Mouse (Mus musculus) CD4-positive helper T cell, adult 2 months (primary cell): ENCODE results near the gene Gpr25.

ENCODE experiments used
- DNase-seq: peaks from one replicate; pipeline ENCODE4 v3.0.0-alpha.2; 2012; ENCODE audit warnings: low read depth, missing footprints, low spot score

Gene Gpr25

DNA sequence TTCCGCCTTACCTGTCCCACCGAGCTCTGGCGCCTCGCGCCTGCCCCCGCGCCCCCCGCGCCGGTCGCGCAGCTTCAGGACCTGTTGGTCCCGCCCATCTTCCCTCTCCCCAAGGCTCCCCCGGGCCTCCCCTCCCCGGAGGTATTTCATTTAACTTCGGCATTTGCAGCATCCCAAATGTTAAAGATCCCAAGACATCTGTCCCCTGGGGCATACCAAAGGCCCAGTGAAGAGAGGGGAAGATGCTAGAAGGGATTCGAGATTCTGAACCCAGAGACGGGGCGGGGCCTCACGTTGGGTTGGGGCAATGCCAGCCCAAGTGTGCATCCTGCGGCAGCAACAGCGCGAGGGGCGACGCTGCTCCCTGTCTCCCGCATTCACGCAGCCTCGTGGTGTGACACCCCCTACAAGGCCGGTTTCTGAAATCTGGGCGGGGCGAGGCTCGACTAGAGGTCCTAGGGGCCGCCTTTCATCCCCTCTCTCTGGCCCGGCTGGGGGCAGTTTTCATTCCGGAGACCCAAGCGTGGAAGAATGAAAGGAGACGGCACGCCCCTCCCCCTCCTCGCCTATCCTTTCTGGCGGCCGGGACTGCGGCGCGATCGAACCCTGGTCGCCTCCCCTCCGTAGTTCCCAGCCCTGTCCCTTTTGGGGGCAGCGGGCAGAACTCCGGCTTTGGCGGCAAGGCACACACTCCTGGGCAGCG is 26.6 kb downstream of the Gpr25 start, which contains the start of gene Inava:
Gene Inava, minus strand, starts transcription at position 373 of the 703 bp plus-strand sequence.
- DNase-seq = peak; percentile 58

DNA sequence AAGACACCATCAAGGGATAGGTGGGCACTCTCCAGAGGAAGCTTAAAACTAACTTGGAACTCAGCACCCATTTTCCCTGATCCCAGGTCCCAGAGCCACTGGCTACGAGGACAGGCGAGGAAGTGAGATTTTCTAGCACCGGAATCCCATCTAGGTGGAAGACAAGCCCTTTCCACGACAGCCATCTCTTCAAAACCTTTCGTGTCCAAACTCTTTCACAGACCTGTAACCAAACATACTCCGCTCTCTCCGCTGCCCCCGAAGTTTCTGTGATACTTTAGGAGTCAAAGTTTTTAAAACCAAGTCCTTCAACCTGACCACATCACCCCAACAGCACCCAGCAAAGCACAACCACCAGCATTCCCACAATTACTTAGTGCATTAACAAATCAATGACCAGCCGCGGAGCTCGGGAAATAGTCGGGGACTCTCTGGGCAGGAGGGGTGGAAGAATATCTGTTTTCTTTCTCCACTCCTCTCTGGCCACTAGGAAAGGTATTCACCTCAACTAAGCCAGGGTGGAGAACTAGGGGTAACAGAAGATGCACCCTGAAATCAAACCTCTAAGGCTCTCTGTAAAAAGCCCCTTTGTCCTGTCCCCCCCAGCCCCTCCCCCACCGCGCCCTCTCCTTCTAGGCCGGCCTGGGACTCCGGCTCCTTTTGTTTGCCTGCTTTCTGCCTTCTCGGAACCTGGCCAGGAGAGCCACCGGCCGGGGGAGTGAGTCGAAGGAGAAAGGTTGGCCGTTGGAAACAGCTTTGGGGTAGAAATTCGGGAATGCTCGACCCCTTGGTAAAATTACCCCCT is 27.5 kb downstream of the Gpr25 start:
- DNase-seq = no peak

DNA sequence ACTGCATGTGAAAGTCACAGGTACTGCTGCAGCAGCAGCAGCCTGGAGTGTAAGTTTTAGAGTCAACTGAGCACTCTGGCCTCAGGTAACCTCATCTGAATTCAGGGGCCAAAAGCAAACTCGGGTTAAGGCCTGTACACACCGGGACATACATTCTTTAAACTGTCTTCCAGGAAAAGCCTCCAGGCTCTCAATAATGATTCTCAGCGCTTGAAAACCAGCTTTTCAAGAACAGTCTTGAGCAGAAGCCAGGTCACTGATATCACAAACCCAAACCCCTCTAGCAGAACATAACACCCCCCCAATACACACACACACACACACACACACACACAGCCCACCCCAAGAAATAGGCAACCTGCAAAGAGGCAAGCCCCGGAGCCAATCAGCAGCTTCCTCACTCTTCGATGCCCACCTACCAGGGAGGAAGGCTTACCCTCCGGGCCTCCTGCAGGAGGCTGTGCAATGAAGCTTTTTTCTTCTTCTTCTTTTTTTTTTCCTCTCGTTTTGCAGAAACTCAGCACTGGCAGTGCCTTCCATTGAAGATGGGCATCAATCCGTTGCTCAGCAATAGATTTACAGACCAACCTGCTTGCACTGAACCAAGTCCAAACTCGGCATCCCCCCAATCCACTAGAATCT is 28.3 kb downstream of the Gpr25 start:
- no peak for DNase-seq

DNA sequence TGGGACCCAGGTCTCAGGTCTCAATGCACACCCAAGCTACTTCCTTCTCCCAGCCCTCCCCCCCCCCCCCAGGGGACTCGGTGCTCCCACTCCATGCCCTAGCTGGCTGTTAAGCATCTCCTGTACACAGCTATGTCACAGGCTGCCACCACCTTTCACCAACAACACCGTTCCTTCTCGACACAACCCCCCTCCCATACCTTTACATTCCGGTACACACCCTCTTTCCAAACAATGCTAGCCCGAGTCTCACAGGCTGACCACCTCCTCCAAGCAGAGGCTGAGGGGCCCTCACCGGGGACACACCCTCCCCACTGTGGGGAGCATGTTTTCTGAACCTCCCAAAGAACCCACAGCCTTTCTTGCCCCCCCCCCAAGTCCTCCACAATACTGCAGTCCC is 29.1 kb downstream of the Gpr25 start:
- DNase-seq = no peak

DNA sequence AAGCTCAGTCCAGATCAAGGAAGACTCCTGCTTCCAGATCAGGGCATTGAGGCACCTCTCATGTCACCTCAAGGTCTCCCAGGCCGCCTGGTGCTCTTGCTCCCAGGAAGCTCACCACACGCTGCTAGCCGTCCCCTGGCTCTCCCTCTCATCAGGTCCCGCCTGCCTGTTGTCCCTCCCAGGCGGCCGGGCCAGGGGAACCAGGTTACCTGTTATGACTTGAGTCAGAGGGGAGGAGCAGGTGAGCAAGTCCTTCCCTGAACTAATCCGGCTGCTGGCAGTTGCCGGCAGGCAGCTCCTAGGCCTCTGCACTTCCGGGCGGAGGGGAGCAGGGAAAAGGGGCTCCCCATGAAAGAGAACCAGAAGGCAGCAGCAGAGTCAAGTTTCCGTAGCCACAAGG is 30.5 kb downstream of the Gpr25 start:
- DNase-seq = no peak

DNA sequence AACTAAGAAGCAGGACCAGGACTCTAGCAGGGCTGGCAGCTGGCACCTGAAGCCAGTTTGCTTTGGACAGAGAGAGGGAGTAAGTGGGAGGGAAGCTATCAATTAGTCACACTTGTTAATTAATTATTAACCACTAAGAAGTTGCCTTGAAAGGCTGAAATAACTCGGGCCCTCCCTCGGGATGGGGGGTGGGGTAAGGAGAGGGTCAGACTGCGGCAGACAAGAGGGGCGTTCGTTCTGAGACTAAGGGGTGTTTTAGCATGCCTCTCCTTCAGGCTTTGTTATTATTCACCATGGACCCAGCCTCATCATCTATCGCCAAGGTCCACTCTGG is 31.7 kb downstream of the Gpr25 start:
- DNase-seq = no peak

DNA sequence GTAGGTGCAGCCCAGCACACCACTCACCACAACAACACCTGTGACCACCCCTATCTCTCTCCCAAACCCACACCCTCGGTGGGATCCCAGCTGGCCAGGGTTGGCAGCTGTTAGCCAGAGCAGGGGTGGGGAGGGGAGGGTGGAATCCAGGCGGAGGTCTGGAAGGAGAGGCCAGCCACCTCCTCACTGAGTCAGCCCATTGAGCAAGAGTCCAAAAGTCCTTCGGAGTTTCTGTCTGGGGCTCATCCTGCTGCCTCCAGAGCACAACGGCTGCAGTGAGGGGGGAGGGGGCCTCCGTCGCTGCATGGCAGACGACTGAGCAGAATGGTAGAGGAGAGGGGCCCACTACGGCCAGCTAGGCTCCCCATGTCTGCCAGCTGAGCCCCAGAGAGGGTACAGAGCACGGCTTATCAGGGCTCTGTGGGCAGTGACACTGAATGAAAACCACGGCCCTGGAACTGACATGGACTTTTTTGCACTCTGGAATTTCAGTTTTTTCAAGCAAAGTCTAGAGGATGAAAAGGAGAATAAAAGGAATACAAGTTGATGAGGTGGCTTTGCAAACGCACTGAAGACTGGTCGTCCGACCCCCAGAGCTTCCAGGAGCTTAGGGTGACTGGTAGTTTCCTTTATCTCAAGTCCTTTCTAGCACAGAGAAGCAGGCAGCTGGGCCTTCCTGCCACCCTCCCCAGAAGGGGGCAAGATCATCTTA is 32.2 kb downstream of the Gpr25 start:
- no peak for DNase-seq

DNA sequence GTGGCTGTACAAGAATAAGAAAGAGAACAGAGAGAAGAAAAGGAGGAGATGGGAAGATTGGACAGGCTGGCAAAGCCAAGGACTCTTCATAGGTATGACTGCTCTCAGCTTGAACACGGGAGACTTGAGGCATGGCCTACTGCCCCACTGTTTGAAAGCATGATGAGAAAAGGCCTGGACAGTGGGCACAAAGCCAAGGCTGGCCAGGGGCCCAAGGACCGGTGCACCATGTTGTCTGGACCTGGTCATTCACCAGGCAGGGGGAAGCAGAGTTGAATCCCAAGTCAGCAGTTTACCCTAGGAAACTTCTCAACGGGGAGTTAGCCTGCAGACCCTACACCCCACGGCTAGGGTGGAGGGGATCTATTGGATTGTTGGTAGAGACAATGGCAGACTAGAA is 32.8 kb downstream of the Gpr25 start:
- no peak for DNase-seq

DNA sequence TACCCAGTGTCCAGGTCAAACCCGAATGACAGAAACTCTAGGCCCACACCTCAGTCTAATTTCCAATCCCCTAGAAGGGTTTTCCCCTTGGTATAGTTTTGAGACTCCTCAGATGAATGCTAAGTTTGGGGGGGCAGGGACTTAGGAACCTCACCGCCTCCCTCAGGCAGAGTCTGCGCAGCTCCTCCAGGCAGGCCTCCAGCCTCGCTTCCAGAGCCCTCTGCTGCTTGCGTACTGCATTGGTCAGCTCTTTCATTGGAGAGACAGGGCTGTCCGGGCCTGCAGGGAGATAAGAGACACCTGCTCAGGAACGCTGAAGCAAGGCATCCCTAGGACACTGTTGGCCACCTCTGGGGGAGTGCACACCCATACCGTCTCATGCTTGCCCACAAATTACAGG is 34.0 kb downstream of the Gpr25 start:
- no peak for DNase-seq

DNA sequence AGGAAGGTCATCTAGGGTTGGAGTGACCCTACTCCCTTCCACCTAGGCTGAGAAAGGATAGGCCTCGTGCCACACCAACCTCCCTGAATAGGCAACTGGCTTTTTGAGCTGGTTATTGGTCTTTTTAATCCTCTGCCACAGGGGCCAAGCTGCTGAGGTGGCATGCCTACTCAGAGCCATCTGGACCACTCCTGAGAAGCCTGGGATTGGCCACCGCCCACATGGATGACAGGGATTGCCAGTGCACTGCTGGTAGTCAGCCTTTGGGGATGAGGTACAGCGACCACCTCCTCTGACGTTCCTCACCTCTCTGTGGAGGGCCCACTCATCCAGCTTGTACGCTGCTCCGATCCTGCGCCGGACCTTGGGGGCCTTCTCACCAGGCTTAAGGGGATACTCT is 34.8 kb downstream of the Gpr25 start:
- DNase-seq = no peak

DNA sequence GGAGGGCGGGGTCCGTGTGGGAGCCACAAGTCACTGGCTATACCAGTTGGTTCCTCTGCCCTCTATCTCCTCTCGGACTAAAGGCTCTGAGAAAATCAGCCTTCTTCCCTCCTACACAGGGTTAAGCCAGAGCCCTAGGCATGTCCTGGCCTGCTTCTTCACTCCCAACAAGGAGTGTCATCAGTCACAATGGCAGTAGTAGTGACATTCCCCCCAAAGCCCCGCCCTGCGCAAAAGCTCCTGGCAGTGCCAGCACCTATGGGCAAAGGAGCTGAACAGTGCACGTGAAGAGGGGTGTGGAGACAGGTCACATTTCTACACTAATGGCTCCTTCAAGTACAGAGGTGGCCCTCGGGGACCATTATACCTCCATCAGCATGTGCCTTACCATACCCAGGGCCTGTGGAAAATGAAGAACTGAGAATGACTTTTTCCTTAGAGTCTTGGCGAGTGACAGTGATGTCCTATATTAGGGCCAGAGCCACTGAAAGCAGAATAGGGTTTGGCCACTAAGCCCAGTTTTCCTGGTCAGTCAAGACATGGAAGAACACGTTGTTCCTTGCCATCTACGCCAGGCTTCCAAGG is 36.8 kb downstream of the Gpr25 start:
- DNase-seq = no peak

DNA sequence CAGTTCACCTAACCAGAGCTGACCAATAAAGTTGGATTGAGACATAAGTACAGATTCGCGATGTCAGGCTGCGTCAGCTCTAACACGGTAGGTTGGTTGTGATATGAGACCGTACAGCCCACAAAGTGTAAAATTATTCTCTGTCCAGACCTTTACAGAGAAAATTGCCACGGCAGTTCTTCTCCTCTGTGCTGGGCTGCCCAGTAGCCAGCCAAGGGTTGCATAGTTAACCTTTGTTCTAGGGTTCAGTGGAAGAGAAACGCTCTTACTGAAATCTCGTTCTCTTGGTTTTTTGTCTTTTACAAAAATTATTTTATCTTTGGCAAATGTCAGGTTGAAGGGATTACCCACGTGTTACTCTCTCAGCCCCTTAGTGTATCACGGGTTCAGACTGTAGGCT is 38.3 kb downstream of the Gpr25 start:
- DNase-seq = no peak

DNA sequence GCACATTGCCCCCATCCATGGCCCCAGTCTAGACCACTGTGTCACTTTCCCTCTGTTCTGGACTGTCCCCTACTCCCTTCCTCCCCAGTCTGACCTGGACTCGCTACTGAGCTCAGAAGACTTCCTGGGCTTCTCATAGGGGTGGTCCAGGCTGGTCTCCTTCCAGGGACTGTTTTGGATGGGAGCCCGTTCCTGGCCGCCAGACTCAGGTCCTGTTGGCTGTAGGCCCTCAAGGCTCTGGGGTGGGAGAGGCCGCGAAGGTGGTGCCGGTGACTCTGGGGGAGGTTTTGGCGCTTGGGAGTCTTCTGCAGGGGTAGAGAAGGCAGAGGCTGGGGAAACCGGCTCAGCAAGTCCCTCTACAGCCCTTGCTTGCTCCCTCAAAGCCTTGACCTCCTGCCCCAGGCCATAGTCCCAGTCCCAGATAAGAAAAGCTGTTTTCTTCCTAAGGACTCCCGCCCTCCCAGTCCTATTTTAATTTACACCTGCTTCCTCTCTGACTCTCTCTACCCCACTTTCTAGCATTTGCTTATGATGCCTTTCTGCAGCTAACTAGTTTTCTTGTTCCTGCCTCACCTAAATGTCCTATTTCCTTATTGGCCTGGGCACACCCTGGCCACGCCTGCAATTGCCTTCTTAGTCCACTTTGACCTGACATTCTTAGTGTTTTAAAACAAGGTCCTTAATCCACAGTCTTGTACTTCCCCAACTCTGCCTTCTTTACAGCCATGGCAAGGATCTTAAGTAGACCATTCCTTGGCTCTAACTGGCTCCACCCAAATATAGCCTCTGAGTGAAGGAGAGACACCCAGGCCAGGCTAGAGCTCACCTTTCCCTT is 40.4 kb downstream of the Gpr25 start:
- no peak for DNase-seq

DNA sequence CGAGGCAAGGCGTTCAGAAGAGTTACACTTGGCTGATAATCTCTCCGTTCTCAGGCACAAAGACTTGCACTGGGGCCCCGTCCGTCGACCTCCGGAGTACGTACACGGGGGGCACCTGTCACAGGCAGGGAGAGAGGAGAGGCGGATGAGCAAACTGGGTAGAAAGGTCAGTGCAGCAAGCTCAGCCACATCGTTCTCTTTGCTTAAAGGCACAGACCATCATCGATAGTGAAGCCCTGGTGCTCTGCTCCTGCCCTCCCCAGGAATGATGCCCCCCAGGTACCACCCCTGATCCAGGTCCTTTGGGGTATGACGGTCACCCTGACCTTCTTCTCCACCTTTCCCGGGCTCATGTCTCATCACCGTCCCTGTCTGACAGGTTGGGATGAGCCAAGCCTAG is 46.4 kb downstream of the Gpr25 start:
- no peak for DNase-seq

DNA sequence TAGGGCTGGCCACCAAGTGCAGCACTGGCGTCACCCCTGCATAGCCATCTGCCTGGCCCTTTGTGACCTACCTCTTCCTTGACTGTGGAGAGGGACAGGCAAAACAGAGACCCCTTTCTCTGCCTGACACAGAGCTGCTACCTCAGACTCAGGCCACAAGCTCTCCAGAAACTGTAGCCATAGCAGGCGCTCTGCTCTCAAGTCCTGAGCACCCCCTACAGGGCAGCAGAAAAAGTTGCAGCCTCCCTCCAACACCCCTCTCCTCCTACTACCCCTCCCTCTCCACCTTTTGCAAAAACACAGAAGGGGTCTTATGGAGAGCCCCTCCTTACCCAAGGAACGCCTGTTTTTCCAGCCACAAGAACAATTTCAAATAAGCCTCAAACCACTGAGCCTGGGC is 47.9 kb downstream of the Gpr25 start, which contains the start of gene Mroh3:
Gene Mroh3, minus strand, starts transcription at position 26 of the 400 bp plus-strand sequence.
- DNase-seq = peak; percentile 50
